Mouse (Mus musculus) gonadal fat pad, adult 2 months (tissue): ENCODE measurements around the gene Ano6. TPM values are rescaled to one million over a fixed set of nuclear protein-coding genes. Genes with fewer than 3 reads are reported as not detected.

Source experiments
- DNase-seq: peaks from one replicate; pipeline ENCODE4 v3.0.0-alpha.2; 2012; ENCODE audit warnings: low read depth
- polyA plus RNA-seq: library from polyadenylated mRNA; depleted of rRNA; stranded (reverse); fragments of >200 nt; gene quantifications from 2 replicates; pipeline ENCODE4 v1.2.3, GENCODE M21; 2012

Ano6 gene
- polyA plus RNA-seq, 1 experiment: 53.8 TPM

DNA sequence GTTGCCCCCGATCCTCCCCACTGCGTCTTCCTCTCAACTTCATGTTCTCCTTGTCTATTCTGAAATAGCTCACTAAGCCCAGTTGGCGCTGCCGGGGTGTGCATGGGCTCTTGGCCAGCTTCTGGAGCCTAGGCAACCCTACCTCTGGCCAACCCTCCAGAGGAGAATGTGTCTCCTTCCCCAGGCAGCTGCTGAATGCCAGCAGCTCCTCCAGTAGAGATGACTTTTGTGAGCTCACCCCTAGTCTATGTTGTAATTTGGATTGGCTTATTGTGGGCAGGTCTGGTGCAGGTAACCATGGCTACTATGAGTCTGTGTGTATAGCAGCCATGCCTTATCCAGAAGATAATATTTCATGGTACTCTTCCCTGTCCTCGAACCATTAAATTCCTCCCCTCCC is 141.7 kb downstream of the Ano6 start:
- no peak for DNase-seq

DNA sequence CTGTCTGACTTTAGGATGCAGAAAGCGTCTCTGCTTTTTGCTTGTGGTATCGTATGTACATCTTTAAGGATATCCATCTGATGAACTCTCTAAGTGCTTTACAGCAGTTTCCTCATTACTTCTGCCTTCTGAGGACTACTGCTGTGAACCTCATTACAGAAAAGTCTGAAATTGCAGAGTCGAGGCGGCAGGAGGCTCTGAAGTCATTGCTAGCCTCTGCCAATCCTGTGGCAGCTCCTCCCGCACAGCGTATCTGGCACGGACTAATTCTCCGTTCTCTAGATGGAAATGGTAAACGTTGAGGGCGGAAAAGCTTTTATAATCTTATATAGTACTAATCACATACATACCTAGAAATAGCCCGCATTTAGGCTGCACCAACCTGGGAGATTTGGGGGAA is 144.5 kb downstream of the Ano6 start:
- DNase-seq: no peak

DNA sequence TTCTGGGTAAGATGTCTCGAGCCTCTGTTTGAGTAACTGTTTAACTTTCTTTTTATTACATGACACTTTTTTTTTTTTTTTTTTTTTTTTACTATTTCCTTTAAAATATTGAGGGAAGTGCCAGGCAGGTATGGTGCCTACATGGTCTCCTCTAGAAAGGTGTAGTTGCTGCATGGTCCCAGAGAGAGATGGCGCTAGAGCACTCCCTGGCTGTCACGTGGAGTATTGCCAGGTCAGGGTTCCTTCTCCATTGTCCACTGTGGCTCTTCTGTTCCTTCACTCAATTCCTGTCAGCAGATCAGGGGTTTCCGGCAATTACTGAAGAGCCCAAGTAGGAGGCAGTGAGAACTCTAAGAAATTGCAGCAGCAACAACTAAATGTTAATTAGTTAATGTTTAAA is 152.8 kb downstream of the Ano6 start:
- DNase-seq: no peak

DNA sequence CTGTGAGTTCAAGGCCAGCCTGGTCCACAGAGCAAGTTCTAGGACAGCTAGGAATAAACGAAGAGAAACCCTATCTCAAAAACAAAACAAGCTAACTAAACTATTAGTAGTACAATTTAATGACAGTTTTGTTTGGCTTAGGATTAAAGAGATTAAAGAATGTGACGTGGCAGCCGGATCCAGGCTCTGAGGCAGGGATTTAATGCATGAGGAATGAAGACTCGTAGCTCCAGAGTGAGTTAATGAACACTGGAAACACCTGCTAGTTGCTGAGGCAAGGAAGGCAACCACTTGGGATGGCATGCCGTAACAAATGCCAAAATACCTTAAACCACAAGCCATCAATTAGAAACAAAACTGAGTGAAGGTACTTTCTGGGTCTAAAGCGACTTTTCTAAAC is 153.7 kb downstream of the Ano6 start:
- no peak for DNase-seq

DNA sequence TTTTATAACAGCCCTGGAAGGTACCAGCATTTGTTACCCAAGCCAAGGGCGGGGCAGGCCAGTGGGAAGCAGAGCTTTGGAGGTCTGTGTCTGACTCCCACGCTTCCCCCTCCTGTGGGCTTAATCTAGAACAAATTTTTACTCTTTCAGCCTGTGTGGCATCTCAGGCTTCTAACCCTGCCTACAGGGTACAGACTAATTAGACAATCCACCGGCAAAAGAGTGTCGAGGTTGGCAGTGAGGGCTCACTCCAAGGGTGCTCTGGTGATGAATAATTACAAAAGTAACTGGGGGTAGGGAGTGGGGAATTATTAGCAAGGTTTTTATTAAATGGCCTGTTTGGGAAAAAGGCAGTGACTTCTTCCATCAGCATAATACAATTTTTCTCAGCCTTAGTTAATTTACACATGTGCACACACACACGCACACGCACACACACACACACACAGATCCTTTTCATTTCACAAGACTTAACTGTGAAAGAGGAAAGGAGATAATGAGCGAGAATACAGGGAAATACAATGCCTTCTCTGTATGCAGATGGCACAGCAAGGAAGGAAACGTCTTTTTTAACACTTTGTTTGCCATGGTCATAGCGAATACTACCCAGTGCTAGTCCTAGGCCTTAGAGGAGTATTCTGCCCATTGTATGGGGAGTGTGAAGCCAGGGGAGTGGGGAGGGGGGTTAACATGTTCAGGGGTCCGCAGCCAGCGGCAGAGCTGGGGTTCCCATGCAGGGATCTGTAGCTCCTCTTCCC is 155.5 kb downstream of the Ano6 start:
- DNase-seq: no peak

DNA sequence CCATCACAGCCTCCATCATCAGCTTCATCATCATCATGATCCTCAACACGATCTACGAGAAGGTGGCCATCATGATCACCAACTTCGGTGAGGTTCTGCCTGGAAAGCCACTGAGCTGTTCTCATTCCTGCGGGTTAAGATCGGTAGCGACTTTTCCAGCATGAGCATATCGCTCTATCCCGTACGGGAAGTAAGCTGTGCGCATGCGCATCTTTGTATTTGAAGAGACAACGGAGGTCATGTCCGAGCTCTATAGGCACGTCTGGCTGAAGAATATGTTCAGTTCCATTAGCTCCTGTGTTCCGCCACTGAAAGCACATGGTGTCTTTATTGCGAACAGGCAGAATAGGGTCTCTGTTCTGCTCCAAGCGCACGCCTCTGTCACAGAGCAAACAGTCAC is 157.8 kb downstream of the Ano6 start:
- no peak for DNase-seq

DNA sequence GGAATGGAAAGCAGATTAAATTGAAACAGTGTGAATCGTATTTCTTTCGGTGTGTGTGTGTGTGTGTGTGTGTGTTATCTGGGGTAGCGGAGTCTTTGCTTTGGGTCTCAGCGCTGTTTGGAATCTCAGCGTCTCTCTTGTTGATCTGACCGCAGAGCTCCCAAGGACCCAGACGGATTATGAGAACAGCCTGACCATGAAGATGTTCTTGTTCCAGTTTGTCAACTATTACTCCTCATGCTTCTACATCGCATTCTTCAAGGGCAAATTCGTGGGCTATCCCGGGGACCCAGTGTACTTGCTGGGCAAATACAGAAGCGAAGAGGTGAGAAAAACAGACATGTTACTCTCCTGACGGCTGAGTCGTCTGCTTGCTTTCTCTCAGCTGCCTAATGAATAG is 158.7 kb downstream of the Ano6 start:
- no peak for DNase-seq

DNA sequence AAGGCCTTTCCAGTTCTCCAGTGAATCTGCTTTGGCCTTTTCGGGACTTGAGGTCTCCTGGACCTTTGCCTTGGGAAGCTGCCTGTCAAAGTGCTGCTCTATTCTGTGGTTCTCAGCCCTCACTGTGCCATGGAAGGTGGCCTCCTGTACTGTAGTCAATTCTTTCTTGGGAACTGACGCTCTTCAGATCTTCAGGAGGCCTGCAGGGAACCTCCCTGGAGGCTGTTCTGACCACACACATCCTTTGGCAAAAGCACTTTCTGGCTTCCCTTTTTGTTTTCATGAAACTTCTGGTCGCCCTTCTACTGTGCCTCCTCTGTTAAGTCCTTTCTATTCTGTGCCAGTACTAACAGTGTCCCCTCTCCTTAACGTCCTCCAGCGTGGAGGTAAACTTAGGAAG is 160.9 kb downstream of the Ano6 start:
- DNase-seq: no peak

DNA sequence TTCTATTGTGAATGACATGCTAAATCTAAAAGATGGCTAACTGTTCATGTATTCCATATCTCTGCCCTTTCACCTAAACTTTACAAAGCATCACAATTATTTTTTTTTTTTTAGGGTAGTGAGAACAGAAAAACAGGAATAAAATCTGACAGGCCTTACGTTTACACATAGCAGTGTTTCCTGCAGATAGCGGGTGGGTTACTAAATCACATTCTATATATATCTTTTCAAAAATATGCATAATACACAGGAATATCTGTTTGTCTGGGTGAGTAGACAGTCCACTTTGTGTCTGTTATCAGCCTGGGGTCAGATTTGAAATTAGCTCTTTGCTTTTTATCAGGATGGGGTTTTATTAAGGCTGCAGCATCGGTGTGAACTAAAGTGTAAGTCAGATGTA is 166.0 kb downstream of the Ano6 start:
- DNase-seq: no peak

DNA sequence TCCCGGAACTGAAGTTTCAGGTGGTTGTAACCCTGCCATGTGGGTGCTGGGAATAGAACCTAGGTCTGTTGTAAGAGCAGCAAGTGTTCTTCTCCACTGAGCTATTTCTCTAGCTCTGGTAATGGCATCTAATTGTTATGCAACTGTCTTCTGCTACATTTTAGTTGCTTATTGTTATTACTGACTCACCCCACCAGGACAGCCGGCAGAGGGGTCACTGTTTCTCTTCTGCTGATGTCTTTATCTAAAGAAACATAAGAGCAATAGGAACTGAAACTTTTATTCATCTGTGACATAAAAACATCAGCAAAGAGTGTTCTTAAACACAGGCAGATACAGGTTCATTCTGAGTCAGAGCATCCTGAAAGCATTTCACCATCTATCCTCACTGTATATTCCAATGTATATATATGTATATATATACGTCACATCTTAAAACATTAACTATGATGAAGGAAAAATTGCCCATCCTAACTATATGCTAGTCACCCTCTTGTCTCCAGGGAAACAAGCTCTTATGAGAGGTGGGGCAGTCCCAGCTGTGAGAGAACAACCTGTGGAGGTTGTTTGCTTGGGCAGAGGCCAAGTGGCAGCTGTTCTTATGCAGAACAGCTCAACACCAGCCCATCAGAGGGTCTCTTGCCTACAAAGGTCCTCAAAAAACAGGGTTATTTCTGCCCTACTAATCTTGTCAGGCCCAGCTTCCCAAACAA is 171.9 kb downstream of the Ano6 start:
- no peak for DNase-seq

DNA sequence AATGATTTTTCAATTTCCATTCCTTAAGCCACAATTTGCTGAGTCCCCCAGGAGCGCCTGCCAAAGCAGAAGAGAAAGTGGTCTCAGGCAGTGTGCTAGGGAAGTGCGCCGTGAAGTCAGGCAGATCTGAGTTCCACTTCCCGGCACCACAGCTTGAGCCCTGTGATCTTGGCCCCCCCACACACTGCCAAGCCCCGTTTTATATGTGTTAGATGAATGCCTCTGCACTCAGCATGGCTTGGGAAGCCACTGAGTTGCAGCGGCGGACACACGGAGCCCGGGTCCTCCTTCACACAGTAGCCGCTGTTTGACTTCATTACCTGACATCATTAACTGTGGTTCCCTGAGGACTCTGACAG is 172.5 kb downstream of the Ano6 start:
- no peak for DNase-seq

DNA sequence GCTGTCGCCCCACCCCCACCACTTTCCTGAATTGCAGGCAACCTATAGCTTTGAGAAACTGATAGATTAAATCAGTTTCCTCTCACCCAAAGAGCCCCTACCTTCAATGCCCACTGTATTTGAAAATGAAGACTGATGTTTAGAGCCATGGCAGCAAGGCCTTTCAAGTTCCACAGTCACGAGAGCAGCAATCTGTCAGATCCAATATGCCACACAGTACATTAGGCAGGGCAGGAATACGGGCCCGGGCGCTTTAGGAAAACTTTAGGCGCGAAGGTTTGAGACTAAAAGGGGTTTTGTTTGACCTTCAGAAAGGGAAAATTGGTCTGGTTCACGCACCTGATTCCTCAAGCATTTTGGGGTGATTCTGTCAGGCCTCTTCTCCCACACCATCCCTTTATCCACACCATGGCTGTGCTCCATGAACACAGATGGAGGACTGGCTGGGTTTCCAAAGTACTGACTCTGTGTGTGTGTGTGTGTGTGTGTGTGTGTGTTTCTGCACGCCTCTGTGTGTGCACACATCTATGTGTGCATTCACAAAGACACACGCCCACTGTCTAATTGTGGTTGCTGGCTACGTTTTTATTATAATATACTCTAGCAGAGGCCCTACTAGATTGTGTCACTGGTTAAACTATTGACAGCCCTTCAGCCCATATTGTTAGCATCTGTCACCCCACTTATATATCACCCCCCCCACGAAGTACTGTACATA is 173.0 kb downstream of the Ano6 start:
- no peak for DNase-seq

DNA sequence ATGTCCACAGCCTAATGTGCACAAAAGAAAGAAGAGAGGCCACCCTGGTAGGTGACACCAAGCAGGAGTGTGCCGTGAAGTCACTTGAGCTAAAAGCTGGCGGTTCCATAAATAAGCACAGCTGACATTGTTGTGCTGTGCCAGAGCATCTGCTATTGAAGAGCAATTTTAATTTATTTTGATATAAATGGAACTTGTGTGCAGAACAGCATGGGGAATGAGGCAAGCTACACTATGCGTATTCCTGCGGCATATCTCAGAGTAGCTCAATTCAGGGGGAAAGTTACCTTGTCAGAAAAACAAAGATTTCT is 173.6 kb downstream of the Ano6 start:
- no peak for DNase-seq

DNA sequence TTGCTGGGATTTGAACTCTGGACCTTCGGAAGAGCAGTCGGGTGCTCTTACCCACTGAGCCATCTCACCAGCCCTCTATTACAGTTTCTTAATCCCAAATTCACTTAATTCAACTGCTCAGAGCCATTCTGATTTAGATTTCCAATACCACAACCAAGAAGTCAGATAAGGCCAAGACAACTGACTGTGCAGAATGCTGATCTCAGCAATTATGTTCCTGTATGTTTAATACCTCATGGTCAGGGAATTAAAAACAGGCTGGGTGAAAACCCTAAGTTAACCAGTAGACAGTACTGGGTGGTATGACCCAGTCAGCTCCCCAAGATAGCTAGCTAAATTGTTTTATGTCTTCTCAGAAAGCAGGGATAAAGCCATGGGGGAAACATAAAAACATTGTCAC is 176.3 kb downstream of the Ano6 start:
- no peak for DNase-seq

DNA sequence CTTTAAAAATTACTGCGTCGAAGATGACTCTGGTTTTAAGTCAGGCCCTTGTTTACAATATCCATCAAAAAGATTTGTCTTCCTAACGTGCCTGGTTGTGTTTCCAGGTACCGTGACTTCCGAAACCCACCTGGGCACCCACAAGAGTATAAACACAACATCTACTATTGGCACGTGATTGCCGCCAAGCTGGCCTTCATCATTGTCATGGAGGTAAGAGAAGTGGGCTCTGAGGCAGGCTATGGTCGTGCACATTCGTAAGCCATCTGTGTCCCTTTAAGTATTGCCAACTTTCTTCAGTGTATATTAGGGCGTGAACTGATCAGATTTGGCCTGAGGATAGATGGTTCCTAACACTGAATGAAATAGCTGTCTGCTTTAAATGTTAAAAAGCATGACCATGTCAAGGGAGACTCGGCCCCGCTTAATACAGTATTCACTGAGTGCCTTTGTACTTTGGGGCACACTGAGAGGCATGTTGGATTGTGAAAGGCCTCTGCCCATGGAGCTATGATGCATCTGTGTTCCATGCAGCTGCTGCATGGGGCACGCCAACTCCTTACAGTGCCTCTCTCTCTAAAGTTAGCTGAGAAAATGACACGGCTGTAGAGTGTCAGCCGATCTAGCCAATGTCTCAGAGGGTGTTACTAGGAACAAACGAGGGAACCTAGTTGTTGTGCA is 177.0 kb downstream of the Ano6 start:
- DNase-seq: no peak

DNA sequence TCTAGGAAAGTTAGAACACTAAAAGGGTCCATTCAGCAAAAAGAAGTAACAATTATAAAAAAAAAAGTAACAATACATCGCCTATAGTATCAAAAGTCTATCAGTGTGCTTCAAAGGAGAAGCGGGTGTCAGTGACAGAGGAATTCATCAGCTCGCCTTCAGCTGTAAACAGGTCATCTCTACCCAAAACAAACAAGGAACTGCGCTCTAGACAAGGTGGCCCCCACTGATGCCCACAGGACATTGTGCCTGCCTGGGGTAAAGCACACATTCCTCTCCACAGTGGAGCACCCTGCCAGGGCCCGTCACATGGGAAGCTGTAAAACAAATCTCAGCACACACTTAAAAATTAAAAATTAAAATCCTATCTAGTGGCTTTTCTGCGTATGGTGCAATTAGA is 179.0 kb downstream of the Ano6 start:
- no peak for DNase-seq

DNA sequence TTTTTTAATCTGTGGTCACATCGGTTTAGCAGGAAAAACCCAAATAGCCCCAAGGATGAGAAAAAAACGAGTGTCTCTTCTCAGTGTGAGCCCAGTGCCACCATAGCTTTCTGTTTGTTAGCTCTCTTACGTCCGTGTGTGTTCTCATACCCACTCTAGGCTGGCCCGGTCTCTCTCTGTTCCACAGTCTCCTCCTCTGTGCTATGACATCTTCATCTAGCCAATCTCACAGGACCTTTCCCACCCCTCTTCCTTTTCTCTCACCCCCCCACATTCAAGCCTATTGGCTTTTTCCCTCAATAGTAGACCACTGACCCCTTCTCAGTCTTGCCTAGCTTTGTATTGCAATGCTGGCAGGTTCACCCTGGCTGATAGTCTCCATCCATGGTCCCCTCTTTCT is 179.5 kb downstream of the Ano6 start:
- no peak for DNase-seq

DNA sequence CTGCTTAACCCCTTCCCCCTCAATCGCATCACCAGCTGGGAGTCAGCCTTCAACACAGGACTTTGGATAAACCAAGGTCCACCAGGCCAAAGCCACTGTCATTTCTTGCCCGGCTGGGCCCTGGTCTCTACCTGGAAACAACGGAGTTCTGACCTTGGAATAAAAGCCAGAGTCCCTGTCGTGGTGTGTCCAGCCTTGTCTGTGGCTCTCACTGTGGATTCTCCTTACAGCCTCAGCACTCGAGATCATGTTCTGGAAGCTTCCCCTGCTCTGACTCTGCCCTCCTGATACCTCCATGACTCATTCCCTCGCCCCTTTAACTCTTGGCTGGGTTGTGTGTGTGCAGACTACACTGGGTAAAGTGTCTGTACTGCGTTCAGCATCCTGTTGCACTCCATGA is 180.0 kb downstream of the Ano6 start:
- DNase-seq: no peak

DNA sequence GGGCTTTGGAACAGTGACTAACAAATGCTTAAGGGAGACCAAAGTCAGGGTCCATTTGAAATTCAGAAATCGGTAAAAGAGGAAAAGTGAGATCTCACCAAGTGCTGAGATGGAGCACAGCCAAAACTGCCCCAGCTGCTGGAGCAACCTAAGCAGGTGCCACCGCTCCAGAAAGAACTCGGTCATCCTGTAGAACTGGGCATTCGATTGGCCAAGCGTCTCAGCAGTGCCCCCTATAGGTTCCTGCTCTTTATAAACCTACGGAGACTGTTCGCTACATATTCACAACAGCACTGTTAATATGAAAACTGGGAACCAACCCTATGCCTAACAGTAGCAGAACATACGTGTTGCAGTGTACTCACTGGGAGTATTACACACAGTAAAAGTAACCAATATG is 180.7 kb downstream of the Ano6 start:
- no peak for DNase-seq

DNA sequence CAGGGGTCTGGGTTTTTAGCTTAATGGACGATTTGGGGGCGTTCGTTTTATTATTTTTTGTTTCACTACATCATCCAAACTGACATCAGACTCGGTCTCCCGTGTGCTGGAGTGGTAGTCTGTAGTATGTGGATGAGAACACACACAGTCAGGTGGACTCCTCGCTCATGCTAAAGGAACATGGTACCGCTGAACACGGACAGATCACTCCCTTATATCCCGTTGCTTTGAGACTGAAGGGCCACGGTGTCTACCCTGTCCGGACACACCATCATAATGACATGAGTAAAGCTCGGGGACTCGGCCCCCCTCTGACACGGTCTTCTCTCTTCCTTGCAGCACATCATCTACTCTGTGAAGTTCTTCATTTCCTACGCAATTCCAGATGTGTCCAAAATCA is 181.5 kb downstream of the Ano6 start:
- no peak for DNase-seq

DNA sequence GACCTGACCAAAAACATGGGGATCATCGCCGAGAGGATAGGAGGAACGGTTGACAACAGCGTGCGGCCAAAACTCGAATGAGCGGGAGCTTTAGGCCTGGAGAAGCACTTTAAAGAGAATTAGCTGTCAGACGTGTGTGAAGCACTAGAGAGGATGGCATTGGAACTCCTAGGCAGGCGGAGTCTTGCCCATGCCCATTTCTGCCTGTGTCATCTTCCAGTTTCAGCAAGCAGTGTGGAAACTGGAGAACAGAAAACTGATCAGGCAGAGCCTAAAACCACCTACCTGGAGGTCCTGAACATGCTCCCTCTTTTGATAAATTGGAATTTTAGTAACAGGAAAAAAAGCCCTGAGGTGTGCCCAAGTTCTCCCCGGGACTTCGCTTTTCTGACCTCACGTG is 182.0 kb downstream of the Ano6 start:
- no peak for DNase-seq

DNA sequence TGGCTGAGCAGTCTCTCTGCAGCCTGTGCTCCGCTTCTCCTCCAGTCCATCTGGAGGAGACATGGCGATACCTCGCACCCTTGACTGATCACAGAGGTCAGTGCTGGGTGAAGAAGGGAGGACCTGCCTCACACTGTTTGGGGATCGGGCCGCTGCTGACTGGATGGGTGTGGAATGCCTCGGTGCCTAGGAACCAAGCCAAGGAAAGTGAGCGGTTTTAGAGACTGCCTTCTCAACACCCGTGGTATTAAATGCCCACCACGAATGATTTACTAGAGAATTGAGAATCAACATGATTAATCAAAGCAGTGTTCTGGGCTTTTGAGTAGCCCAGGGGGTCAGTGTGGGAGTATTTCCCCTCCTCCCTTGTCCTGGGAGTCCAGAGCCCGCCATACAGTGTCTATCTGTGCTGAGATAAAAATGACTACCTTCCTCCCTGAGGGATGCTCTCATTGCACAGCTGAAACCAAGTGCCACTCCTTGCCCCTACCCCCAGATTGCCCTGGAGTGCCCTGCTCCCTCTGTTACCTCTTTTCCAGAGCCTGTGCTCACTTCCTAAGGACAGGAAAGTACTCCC is 183.5 kb downstream of the Ano6 start:
- no peak for DNase-seq
